Mouse (Mus musculus) heart, adult 2 months (tissue): ENCODE measurements around the gene Hoxb7.

ENCODE experiments used
- CTCF ChIP-seq: fragments of 200-600 bp; IDR thresholded peaks from 2 replicates; pipeline ENCODE4 v1.8.1; 2022; ENCODE audit warnings: antibody characterized with exemption, mild to moderate bottlenecking, moderate library complexity
- EP300 ChIP-seq: fragments of 200-500 bp; IDR thresholded peaks from 2 replicates; pipeline ENCODE4 v1.6.1; 2011; ENCODE audit warnings: low read depth, low read length, control low read depth; ENCODE audit not compliant: insufficient read depth
- POLR2A ChIP-seq: fragments of 200-500 bp; IDR thresholded peaks from 2 replicates; pipeline ENCODE4 v1.6.1; 2011; ENCODE audit warnings: mild to moderate bottlenecking, low read depth, low read length, control low read depth; ENCODE audit not compliant: insufficient read depth

DNA sequence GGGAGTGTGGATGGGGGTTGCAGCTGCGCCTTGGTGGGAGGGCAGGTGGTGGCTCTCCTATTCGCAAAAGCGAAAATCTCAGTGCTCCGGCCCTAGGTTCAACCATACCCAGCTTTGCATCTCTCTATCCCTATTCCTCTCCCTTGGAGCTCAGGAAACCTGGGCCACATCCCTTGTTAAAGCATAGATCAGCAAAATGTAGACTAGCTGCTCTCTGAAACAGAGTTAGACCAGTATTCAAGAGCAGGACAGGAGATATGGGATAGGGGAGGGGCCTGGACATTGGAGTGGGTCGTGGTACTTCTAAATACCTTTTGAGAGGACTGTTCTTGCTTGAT lies 28.9 kb downstream of the Hoxb7 start:
- TF ChIP-seq CTCF (no peak), POLR2A (no peak), EP300 (no peak)
